Mouse (Mus musculus) right cerebral cortex, postnatal 4 days (tissue): ENCODE measurements around the gene Slc26a5.

Source experiments
- DNase-seq: peaks from one replicate; pipeline ENCODE4 v3.0.0-alpha.2; 2022

The Slc26a5 gene

GRCm38 (mm10) chr5:21865346-21866107, at the start of gene Slc26a5:
TSS of gene Slc26a5 (minus strand) at chr5:21865604.
- DNase-seq: peak; percentile 4

GRCm38 (mm10) chr5:21914776-21915175, 49.4 kb upstream of the Slc26a5 start:
- no peak for DNase-seq

- no peak for DNase-seq
Measured at GRCm38 (mm10) chr5:21912835-21913530, 47.6 kb upstream of the Slc26a5 start.

- no peak for DNase-seq
Measured at GRCm38 (mm10) chr5:21910726-21911125, 45.3 kb upstream of the Slc26a5 start.

GRCm38 (mm10) chr5:21909713-21910112, 44.3 kb upstream of the Slc26a5 start:
- no peak for DNase-seq

GRCm38 (mm10) chr5:21901411-21901810, 36.0 kb upstream of the Slc26a5 start:
- DNase-seq: no peak

GRCm38 (mm10) chr5:21900891-21901290, 35.5 kb upstream of the Slc26a5 start:
- DNase-seq: no peak

GRCm38 (mm10) chr5:21898875-21899274, 33.5 kb upstream of the Slc26a5 start:
- DNase-seq: no peak

- DNase-seq: no peak
Measured at GRCm38 (mm10) chr5:21896586-21896985, 31.2 kb upstream of the Slc26a5 start.

GRCm38 (mm10) chr5:21894168-21894567, 28.8 kb upstream of the Slc26a5 start:
- no peak for DNase-seq

- no peak for DNase-seq
Measured at GRCm38 (mm10) chr5:21866750-21867149, 1.3 kb upstream of the Slc26a5 start.

GRCm38 (mm10) chr5:21866311-21866712, 908 bp upstream of the Slc26a5 start:
- peak; percentile 24 for DNase-seq

GRCm38 (mm10) chr5:21858653-21859052, 6.8 kb downstream of the Slc26a5 start:
- no peak for DNase-seq

GRCm38 (mm10) chr5:21851679-21852340, 13.6 kb downstream of the Slc26a5 start:
- no peak for DNase-seq

- DNase-seq: no peak
Measured at GRCm38 (mm10) chr5:21847438-21847837, 18.0 kb downstream of the Slc26a5 start.

GRCm38 (mm10) chr5:21846616-21847290, 18.7 kb downstream of the Slc26a5 start:
- DNase-seq: no peak

GRCm38 (mm10) chr5:21844676-21845075, 20.7 kb downstream of the Slc26a5 start:
- DNase-seq: no peak

GRCm38 (mm10) chr5:21831761-21832160, 33.6 kb downstream of the Slc26a5 start:
- DNase-seq: no peak

- DNase-seq: peak; percentile 7
Measured at GRCm38 (mm10) chr5:21828855-21829254, 36.5 kb downstream of the Slc26a5 start.

GRCm38 (mm10) chr5:21827643-21828042, 37.8 kb downstream of the Slc26a5 start:
- no peak for DNase-seq

GRCm38 (mm10) chr5:21826370-21826769, 39.0 kb downstream of the Slc26a5 start:
- DNase-seq: no peak

GRCm38 (mm10) chr5:21813994-21814393, 51.4 kb downstream of the Slc26a5 start:
- peak; percentile 66 for DNase-seq

GRCm38 (mm10) chr5:21810924-21811323, 54.5 kb downstream of the Slc26a5 start:
- DNase-seq: no peak
